Mouse (Mus musculus) forebrain, embryonic 15.5 days (tissue): ENCODE data around the gene Ptch2. TPM values are rescaled to one million over a fixed set of nuclear protein-coding genes. Genes with fewer than 3 reads are reported as not detected.

ENCODE experiments used
- ATAC-seq: fragments of 200-750 bp; cut with Nextera tagmentation; replicated peaks from 2 replicates; pipeline ENCODE4 v1.8.0; 2017; ENCODE audit warnings: mild to moderate bottlenecking, moderate TSS enrichment, moderate library complexity
- H3K27ac ChIP-seq: fragments of 300-500 bp; sonication (generic); replicated peaks from 2 replicates; pipeline ENCODE4 v1.5.1; 2015; ENCODE audit warnings: mild to moderate bottlenecking, inconsistent platforms
- H3K27me3 ChIP-seq: fragments of 300-500 bp; sonication (generic); 2 replicates; pipeline ENCODE4 v1.6.1; 2015; ENCODE audit warnings: inconsistent platforms
- H3K36me3 ChIP-seq: fragments of 300-500 bp; sonication (generic); 2 replicates; pipeline ENCODE4 v1.6.1; 2015; ENCODE audit warnings: mild to moderate bottlenecking, inconsistent platforms
- H3K4me1 ChIP-seq: fragments of 300-500 bp; sonication (generic); 2 replicates; pipeline ENCODE4 v1.6.1; 2015; ENCODE audit warnings: inconsistent platforms
- H3K4me2 ChIP-seq: fragments of 300-500 bp; sonication (generic); replicated peaks from 2 replicates; pipeline ENCODE4 v1.6.1; 2015; ENCODE audit warnings: mild to moderate bottlenecking, inconsistent platforms
- H3K4me3 ChIP-seq: fragments of 300-500 bp; sonication (generic); 2 replicates; pipeline ENCODE4 v1.5.1; 2015; ENCODE audit warnings: mild to moderate bottlenecking, inconsistent platforms
- H3K9ac ChIP-seq: fragments of 300-500 bp; sonication (generic); replicated peaks from 2 replicates; pipeline ENCODE4 v1.6.1; 2015; ENCODE audit warnings: mild to moderate bottlenecking, inconsistent platforms
- H3K9me3 ChIP-seq: fragments of 300-500 bp; sonication (generic); 2 replicates; pipeline ENCODE4 v1.6.1; 2016; ENCODE audit warnings: inconsistent platforms
- WGBS: fragments of 180-500 bp; shearing (Covaris S2); methylation state at CpG from one replicate; pipeline ENCODE4 v1.1.7; 2015; ENCODE audit warnings: mixed read lengths; 5-methylcytosine and 5-hydroxymethylcytosine counted together
- polyA plus RNA-seq: library from polyadenylated mRNA; unstranded; fragments of >200 nt; fragmentation: Nextera tagmentation; extraction: Ambion mirVana; gene quantifications from 2 replicates; pipeline ENCODE4 v1.2.1, GENCODE M21; 2015

The Ptch2 gene
- polyA plus RNA-seq, 1 experiment from 2014 or later = 3.6 TPM

DNA sequence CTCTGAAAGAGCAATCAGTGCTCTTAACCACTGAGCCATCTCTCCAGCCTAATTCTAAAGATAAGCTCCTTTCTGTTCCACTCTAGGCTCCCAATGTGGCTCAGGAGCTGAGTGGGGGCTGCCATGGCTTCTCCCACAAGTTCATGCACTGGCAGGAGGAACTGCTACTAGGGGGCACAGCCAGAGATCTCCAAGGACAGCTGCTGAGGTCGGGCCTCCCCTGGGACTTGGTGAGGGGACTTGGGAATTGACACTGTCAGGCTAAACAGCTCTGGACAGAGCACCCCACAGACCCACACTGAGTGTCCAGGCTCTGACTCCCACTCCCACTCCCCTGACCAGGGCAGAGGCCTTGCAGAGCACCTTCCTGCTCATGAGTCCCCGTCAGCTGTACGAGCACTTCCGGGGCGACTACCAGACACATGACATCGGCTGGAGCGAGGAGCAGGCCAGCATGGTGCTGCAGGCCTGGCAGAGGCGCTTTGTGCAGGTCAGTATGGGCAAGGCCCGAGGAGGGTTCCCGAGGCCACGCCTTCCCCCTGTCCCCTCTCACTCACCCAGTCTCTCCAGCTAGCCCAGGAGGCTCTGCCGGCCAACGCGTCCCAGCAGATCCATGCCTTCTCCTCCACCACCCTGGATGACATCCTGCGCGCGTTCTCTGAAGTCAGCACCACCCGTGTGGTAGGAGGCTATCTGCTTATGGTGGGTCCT lies 12.1 kb downstream of the Ptch2 start:
- no peak for ATAC-seq
- H3K4me2 ChIP-seq = no peak overlapping the region
- H3K9ac ChIP-seq = no peak overlapping the region
- H3K36me3 ChIP-seq = no peaks in the 10 kb centered on the region; the same call in 1 of the 2 replicates
- H3K4me3 ChIP-seq = no peak overlapping the region
- WGBS = 88% methylated on average over 18 of the region's 18 CpGs
- no peaks in the 10 kb centered on the region for H3K9me3 ChIP-seq
- peaks cover 10% of the 10 kb centered on the region; the same call in 1 of the 2 replicates for H3K4me1 ChIP-seq
- H3K27ac ChIP-seq = no peak overlapping the region
- no peaks in the 10 kb centered on the region for H3K27me3 ChIP-seq

DNA sequence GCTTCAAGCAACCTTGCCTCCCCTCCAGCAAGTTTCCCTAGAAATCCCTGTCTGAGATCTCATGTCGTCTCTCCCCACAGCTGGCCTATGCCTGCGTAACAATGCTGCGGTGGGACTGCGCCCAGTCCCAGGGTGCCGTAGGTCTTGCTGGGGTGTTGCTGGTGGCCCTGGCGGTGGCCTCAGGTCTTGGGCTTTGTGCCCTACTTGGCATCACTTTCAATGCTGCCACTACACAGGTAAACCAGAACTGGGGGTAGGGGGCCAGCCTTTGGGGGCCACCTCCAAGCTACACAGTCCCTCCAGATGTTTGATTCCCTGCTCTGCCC lies 12.6 kb downstream of the Ptch2 start:
- Histone ChIP-seq H3K4me1 (peaks cover 10% of the 10 kb centered on the region; the same call in 1 of the 2 replicates), H3K36me3 (no peaks in the 10 kb centered on the region; the same call in 1 of the 2 replicates), H3K4me3 (no peak overlapping the region), H3K9ac (no peak overlapping the region), H3K4me2 (no peak overlapping the region), H3K27me3 (no peaks in the 10 kb centered on the region), H3K9me3 (no peaks in the 10 kb centered on the region), H3K27ac (no peak overlapping the region)
- no peak for ATAC-seq
- 98% methylated on average over 6 of the region's 6 CpGs for WGBS

GRCm38 (mm10) chr4:117109330-117109729 lies 13.5 kb downstream of the Ptch2 start:
- Histone ChIP-seq H3K36me3 (no peaks in the 10 kb centered on the region; the same call in 1 of the 2 replicates), H3K4me2 (no peak overlapping the region), H3K4me3 (no peak overlapping the region), H3K27ac (no peak overlapping the region), H3K4me1 (peaks cover 10% of the 10 kb centered on the region; the same call in 1 of the 2 replicates), H3K9ac (no peak overlapping the region), H3K9me3 (no peaks in the 10 kb centered on the region), H3K27me3 (no peaks in the 10 kb centered on the region)
- WGBS = 92% methylated on average over 25 of the region's 25 CpGs
- ATAC-seq = no peak; the same call in 1 of the 2 replicates

DNA sequence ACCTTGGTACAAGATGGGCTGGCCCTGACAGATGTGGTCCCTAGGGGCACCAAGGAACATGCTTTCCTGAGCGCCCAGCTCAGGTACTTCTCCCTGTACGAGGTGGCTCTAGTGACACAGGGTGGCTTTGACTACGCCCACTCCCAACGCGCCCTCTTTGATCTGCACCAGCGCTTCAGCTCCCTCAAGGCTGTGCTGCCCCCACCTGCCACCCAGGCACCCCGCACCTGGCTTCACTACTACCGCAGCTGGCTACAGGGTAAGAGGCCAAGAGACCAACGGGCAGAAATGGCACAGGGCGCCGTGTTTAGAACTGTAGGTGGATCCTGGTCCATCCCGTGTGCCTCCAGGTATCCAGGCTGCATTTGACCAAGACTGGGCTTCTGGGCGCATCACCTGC lies 14.4 kb downstream of the Ptch2 start:
- 92% methylated on average over 13 of the region's 13 CpGs for WGBS
- no peak overlapping the region for H3K4me3 ChIP-seq
- H3K36me3 ChIP-seq = no peaks in the 10 kb centered on the region; the same call in 1 of the 2 replicates
- H3K9me3 ChIP-seq = no peaks in the 10 kb centered on the region
- H3K4me1 ChIP-seq = peaks cover 6% of the 10 kb centered on the region; the same call in 1 of the 2 replicates
- H3K9ac ChIP-seq = no peak overlapping the region
- H3K27me3 ChIP-seq = no peaks in the 10 kb centered on the region
- H3K27ac ChIP-seq = no peak overlapping the region
- ATAC-seq = no peak
- H3K4me2 ChIP-seq = no peak overlapping the region

DNA sequence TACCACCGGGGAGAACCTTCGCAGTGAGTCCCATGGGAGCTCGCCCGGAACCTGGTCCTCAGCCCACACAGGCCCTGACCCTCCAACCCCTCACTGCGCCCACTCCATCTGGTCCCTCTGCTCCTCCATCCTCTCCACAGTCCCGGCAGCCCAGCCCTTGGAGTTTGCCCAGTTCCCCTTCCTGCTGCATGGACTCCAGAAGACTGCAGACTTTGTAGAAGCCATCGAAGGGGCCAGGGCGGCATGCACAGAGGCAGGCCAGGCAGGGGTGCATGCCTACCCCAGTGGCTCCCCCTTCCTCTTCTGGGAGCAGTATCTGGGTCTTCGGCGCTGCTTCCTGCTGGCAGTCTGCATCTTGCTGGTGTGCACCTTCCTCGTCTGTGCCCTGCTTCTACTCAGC lies 15.1 kb downstream of the Ptch2 start:
- no peaks in the 10 kb centered on the region for H3K9me3 ChIP-seq
- 92% methylated on average over 11 of the region's 11 CpGs for WGBS
- H3K27ac ChIP-seq = no peak overlapping the region
- no peak overlapping the region for H3K4me2 ChIP-seq
- H3K36me3 ChIP-seq = no peaks in the 10 kb centered on the region; the same call in 1 of the 2 replicates
- no peaks in the 10 kb centered on the region for H3K27me3 ChIP-seq
- ATAC-seq = no peak
- no peaks in the 10 kb centered on the region for H3K4me1 ChIP-seq
- H3K9ac ChIP-seq = no peak overlapping the region
- no peak overlapping the region for H3K4me3 ChIP-seq

DNA sequence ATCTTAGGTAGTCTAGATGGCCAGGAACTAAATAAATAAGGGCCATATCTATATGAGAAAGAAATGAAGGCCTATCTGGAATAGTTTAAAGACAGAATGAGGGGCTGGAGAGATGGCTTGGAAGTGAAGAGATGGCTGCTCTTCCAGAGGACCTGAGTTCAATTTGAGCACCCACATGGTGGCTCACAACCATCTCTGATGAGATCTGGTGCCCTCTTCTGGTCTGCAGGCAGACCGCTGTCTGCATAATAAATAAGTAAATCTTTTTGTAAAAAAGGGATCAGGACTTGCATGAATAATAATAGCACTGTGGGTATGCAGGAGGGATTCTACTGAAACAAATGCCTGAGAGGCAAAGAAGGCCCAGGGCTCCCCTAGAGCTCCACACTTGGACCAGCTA lies 17.4 kb downstream of the Ptch2 start:
- Histone ChIP-seq H3K4me3 (no peak overlapping the region), H3K36me3 (no peaks in the 10 kb centered on the region; the same call in 1 of the 2 replicates), H3K9ac (no peak overlapping the region), H3K27me3 (no peaks in the 10 kb centered on the region), H3K4me2 (no peak overlapping the region), H3K9me3 (no peaks in the 10 kb centered on the region), H3K27ac (no peak overlapping the region), H3K4me1 (no peaks in the 10 kb centered on the region)
- WGBS = 61% methylated on average over 1 of the region's 1 CpGs
- no peak for ATAC-seq

- H3K4me3 ChIP-seq = no peak overlapping the region
- no peaks in the 10 kb centered on the region for H3K9me3 ChIP-seq
- H3K27ac ChIP-seq = no peak overlapping the region
- no peaks in the 10 kb centered on the region for H3K36me3 ChIP-seq
- 92% methylated on average over 5 of the region's 5 CpGs for WGBS
- H3K4me1 ChIP-seq = peaks cover 6% of the 10 kb centered on the region
- no peaks in the 10 kb centered on the region for H3K27me3 ChIP-seq
- no peak overlapping the region for H3K9ac ChIP-seq
- no peak overlapping the region for H3K4me2 ChIP-seq
- ATAC-seq = no peak
Observed at GRCm38 (mm10) chr4:117115592-117115991, 19.7 kb downstream of the Ptch2 start.

DNA sequence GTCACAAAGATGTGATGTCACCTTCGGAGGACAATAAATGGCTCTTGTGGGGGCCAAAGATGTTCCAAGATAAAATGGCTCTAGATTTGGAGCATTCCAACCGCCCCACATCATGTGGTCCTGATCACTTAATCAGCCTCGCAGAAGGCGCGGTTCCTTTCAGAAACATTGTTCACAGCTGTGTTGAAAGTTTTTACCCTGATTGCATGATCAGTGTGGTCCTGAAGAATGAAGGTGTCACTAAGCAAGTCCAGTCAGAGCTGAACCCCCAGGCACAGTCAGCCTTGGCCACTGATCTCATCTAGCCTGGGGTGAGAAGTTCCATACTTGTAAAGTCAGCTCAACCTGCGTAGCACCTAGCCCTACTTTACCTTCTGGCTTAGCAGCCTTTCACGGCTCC lies 22.1 kb downstream of the Ptch2 start:
- H3K27ac ChIP-seq = no peak overlapping the region
- peaks cover 12% of the 10 kb centered on the region for H3K4me1 ChIP-seq
- no peak overlapping the region for H3K9ac ChIP-seq
- ATAC-seq = no peak
- H3K36me3 ChIP-seq = no peaks in the 10 kb centered on the region
- H3K9me3 ChIP-seq = no peaks in the 10 kb centered on the region
- WGBS = 93% methylated on average over 7 of the region's 7 CpGs
- no peaks in the 10 kb centered on the region for H3K27me3 ChIP-seq
- H3K4me2 ChIP-seq = no peak overlapping the region
- no peak overlapping the region for H3K4me3 ChIP-seq

GRCm38 (mm10) chr4:117119636-117120035 lies 23.8 kb downstream of the Ptch2 start:
- ATAC-seq = 0 out of 2 replicates have a peak, but pooled peaks have one; percentile 1

DNA sequence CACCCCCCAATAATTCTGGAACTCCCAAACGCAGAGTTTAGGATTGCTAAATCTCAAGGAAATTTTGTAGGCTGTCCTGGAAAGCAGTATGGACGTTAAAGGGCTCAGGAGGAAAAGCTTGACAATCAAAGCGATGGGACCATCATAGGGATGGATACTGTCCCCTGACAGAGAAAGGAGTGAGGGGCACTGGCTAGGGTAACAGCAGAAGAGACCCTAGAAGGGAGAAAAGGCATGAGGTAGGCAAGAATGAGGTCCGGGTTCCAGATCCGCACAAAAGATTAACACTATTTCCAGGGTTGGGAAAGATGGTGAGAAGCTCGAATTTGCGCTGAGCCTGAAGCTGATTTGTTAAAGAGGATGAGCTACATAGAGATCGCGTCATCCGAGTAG lies 24.2 kb downstream of the Ptch2 start:
- Histone ChIP-seq H3K4me2 (peak overlapping the region; percentile 100), H3K27me3 (no peaks in the 10 kb centered on the region), H3K36me3 (no peaks in the 10 kb centered on the region), H3K4me3 (peak overlapping the region; percentile 63), H3K9ac (peak overlapping the region; percentile 65), H3K4me1 (peaks cover 15% of the 10 kb centered on the region), H3K27ac (peak overlapping the region; percentile 92), H3K9me3 (no peaks in the 10 kb centered on the region)
- ATAC-seq = peak; percentile 46; the same call in 1 of the 2 replicates
- 7% methylated on average over 10 of the region's 10 CpGs for WGBS

More at GRCm38 (mm10) chr4:117119636-117120035, 23.8 kb downstream of the Ptch2 start:
- Histone ChIP-seq H3K36me3 (no peaks in the 10 kb centered on the region), H3K27ac (peak overlapping the region; percentile 92), H3K9ac (peak overlapping the region; percentile 65), H3K4me2 (peak overlapping the region; percentile 100), H3K4me1 (peaks cover 12% of the 10 kb centered on the region), H3K4me3 (peak overlapping the region; percentile 63), H3K27me3 (no peaks in the 10 kb centered on the region), H3K9me3 (no peaks in the 10 kb centered on the region)
- WGBS = 69% methylated on average over 5 of the region's 5 CpGs

GRCm38 (mm10) chr4:117120445-117121414 lies 24.9 kb downstream of the Ptch2 start:
- ATAC-seq = peak; percentile 96

DNA sequence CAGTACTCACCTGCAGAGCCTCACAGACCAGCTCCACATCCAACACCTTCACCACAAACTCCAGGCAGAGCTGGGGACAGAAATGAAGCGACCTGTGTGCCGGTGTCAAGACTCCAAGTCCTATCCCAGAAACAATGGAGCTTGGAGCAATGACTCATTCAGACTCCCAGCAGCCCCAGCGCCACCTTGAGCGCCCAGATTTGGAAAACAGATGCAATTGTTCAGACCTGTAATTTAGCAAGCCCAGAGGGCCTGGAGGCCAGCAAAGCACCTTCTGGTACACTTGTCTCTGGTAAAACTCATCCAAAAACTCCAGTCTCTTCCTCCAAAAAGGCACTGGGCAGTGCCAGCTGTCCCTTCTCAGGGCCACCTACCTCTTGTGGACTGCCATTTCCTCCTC lies 26.3 kb downstream of the Ptch2 start:
- Histone ChIP-seq H3K4me2 (no peak overlapping the region), H3K27me3 (no peaks in the 10 kb centered on the region), H3K36me3 (no peaks in the 10 kb centered on the region), H3K9me3 (no peaks in the 10 kb centered on the region), H3K9ac (no peak overlapping the region), H3K27ac (no peak overlapping the region), H3K4me1 (peaks cover 27% of the 10 kb centered on the region), H3K4me3 (no peak overlapping the region)
- no peak for ATAC-seq
- WGBS = 80% methylated on average over 4 of the region's 4 CpGs

More at GRCm38 (mm10) chr4:117120445-117121414, 24.9 kb downstream of the Ptch2 start:
- Histone ChIP-seq H3K9me3 (no peaks in the 10 kb centered on the region), H3K27me3 (no peaks in the 10 kb centered on the region), H3K27ac (peak overlapping the region; percentile 92), H3K4me1 (peaks cover 22% of the 10 kb centered on the region), H3K9ac (peak overlapping the region; percentile 65), H3K36me3 (no peaks in the 10 kb centered on the region), H3K4me2 (peak overlapping the region; percentile 100), H3K4me3 (peak overlapping the region; percentile 63)
- WGBS = under 1% methylated on average over 69 of the region's 69 CpGs
